Mouse (Mus musculus) embryonic facial prominence, embryonic 14.5 days (tissue): ENCODE results near the gene Lyst. TPM values are rescaled to one million over a fixed set of nuclear protein-coding genes. Genes with fewer than 3 reads are reported as not detected.

ENCODE experiments used
- polyA plus RNA-seq: library from polyadenylated mRNA; unstranded; fragments of >200 nt; fragmentation: Nextera tagmentation; extraction: Ambion mirVana; gene quantifications from 2 replicates; pipeline ENCODE4 v1.2.1, GENCODE M21; 2014

Lyst gene
- polyA plus RNA-seq, 1 experiment from 2014 or later: 4.5 TPM

Other genes with a start within 250 kb of the Lyst start
- 11.6 and 12.0 TPM in 2 replicates for gene Gpr137b, start 196.4 kb upstream of the Lyst start, polyA plus RNA-seq
- 137 and 142 TPM in 2 replicates for gene Nid1, start 152.8 kb upstream of the Lyst start, polyA plus RNA-seq
- 6.2 and 6.7 TPM in 2 replicates for gene Gng4, start 193.7 kb downstream of the Lyst start, polyA plus RNA-seq